Comparison of ENCODE assay signal across 9 mouse cellular contexts in genomic region chr14:54860511-54860910, GRCm38 (mm10). TPM values are rescaled to one million over a fixed set of nuclear protein-coding genes. Genes with fewer than 3 reads are reported as not detected.
DNase-seq lines count a peak whose midpoint lies in the region; ATAC-seq lines count a peak whose summit lies in the region.
"Had no signal": no experiment of that assay in that cellular context is flagged by ENCODE, and none has a peak within 500 bp of the region (broad histone marks: within the 10 kb centered on the region; RNA-seq: fewer than 3 reads in every experiment).

No protein-coding gene starts in this region.

- intact Hi-C loops in left cerebral cortex, postnatal 14 days (cut with DNase I): loop anchor here (2.0 kb wide), 1 partner anchor 146 kb away; no protein-coding TSS in a partner anchor

- H3K9me3 ChIP-seq in embryonic facial prominence, embryonic 14.5 days (ENCODE audit: control insufficient read depth, low read length): no peaks in the 10 kb centered on the region

- 45% methylated on average over 2 of the region's 2 CpGs for WGBS in embryonic facial prominence, embryonic 14.5 days

- peak; percentile 78 for DNase-seq in layer of hippocampus, adult 11-12 months (ENCODE audit: low spot score)
- DNase-seq in layer of hippocampus, adult 9-11 months: no peak
- DNase-seq in ES-CJ7 (ENCODE audit: low read depth, low spot score): peak; percentile 56
- DNase-seq in adrenal gland, postnatal 10 days: peak; percentile 77
- DNase-seq in embryonic facial prominence, embryonic 14.5 days (ENCODE audit: low spot score): peak; percentile 31
- peak; percentile 75 to 77 for DNase-seq in left cerebral cortex, postnatal 14 days (ENCODE audit: low spot score in 2 of 2)
- DNase-seq in right cerebral cortex, adult 2 months (ENCODE audit: low spot score in 2 of 2): peak; percentile 75 to 84

- H3K9ac ChIP-seq in embryonic facial prominence, embryonic 14.5 days (ENCODE audit: low read depth, low read length): no peak overlapping the region

- no peak overlapping the region for H3K4me3 ChIP-seq in embryonic facial prominence, embryonic 14.5 days (ENCODE audit: low read depth, low read length)

- H3K4me1 ChIP-seq in embryonic facial prominence, embryonic 14.5 days (ENCODE audit: control insufficient read depth, insufficient read depth, low read length): no peaks in the 10 kb centered on the region

- no peaks in the 10 kb centered on the region for H3K27me3 ChIP-seq in embryonic facial prominence, embryonic 14.5 days (replicated peaks; ENCODE audit: control insufficient read depth, insufficient read depth, low read length)

- no peak overlapping the region for H3K27ac ChIP-seq in embryonic facial prominence, embryonic 14.5 days (replicated peaks; ENCODE audit: low read depth, low read length)

- H3K4me2 ChIP-seq in embryonic facial prominence, embryonic 14.5 days (ENCODE audit: low read depth, low read length): no peak overlapping the region

- ATAC-seq in embryonic facial prominence, embryonic 14.5 days (ENCODE audit: low read depth): no peak
- ATAC-seq in activated CD4-positive, CD25-positive, alpha-beta regulatory T cell, adult 4 months: no peak

- peaks cover 24% of the 10 kb centered on the region for H3K36me3 ChIP-seq in embryonic facial prominence, embryonic 14.5 days (ENCODE audit: control insufficient read depth, insufficient read depth, low read length)

RNA-seq across cellular contexts. Expression of gene Homez, which starts 10.2 kb away (rescaled TPM):
- 10 to 100 TPM; 12.2 to 18.1 TPM for total RNA-seq in adrenal gland, postnatal 10 days (2021)
- 9.1 and 11.5 TPM in 2 replicates for polyA plus RNA-seq in embryonic facial prominence, embryonic 14.5 days (2014; fragmentation: Nextera tagmentation; extraction: Ambion mirVana)
- 10 to 100 TPM; 11.5 to 16.7 TPM for total RNA-seq in left cerebral cortex, postnatal 14 days (2021)
- 1 to 10 TPM; 5.1 to 8.0 TPM for polyA plus RNA-seq in activated CD4-positive, CD25-positive, alpha-beta regulatory T cell, adult 4 months (2017; shearing (Covaris generic))

RNA-seq across cellular contexts. Expression of gene Ppp1r3e, which starts 16.8 kb away (rescaled TPM):
- 10 to 100 TPM; 11.2 to 16.6 TPM for total RNA-seq in adrenal gland, postnatal 10 days (2021)
- 2.1 and 2.4 TPM in 2 replicates for polyA plus RNA-seq in embryonic facial prominence, embryonic 14.5 days (2014; fragmentation: Nextera tagmentation; extraction: Ambion mirVana)
- total RNA-seq in left cerebral cortex, postnatal 14 days (2021): 10 to 100 TPM; 18.2 to 19.1 TPM
- polyA plus RNA-seq in activated CD4-positive, CD25-positive, alpha-beta regulatory T cell, adult 4 months (2017; shearing (Covaris generic)): under 1 TPM in 1 of 2 experiments, not detected in 1; 0.93 TPM

RNA-seq across cellular contexts. Expression of gene Bcl2l2, which starts 22.7 kb away (rescaled TPM):
- total RNA-seq in adrenal gland, postnatal 10 days (2021): 10 to 100 TPM; 39.3 to 44.2 TPM
- polyA plus RNA-seq in embryonic facial prominence, embryonic 14.5 days (2014; fragmentation: Nextera tagmentation; extraction: Ambion mirVana): 4.5 and 4.8 TPM in 2 replicates
- 100 to 1,000 TPM; 104 to 105 TPM for total RNA-seq in left cerebral cortex, postnatal 14 days (2021)
- polyA plus RNA-seq in activated CD4-positive, CD25-positive, alpha-beta regulatory T cell, adult 4 months (2017; shearing (Covaris generic)): 1 to 10 TPM; 1.5 to 2.4 TPM

RNA-seq across cellular contexts. Expression of gene Gm20521, which starts 22.7 kb away (rescaled TPM):
- 1 to 10 TPM; 1.2 to 7.1 TPM for total RNA-seq in adrenal gland, postnatal 10 days (2021)
- polyA plus RNA-seq in embryonic facial prominence, embryonic 14.5 days (2014; fragmentation: Nextera tagmentation; extraction: Ambion mirVana): not detected in 2 replicates
- 1 to 10 TPM in 1 of 2 experiments, under 1 TPM in 1; 0.40 to 2.1 TPM for total RNA-seq in left cerebral cortex, postnatal 14 days (2021)
- polyA plus RNA-seq in activated CD4-positive, CD25-positive, alpha-beta regulatory T cell, adult 4 months (2017; shearing (Covaris generic)): not detected
- polyA plus RNA-seq: liver, embryonic 16.5 days had no signal

RNA-seq across cellular contexts. Expression of gene Pabpn1, which starts 31.8 kb away (rescaled TPM):
- 100 to 1,000 TPM; 159 to 198 TPM for total RNA-seq in adrenal gland, postnatal 10 days (2021)
- polyA plus RNA-seq in embryonic facial prominence, embryonic 14.5 days (2014; fragmentation: Nextera tagmentation; extraction: Ambion mirVana): 110 and 118 TPM in 2 replicates
- total RNA-seq in left cerebral cortex, postnatal 14 days (2021): 100 to 1,000 TPM; 233 to 257 TPM
- 10 to 100 TPM; 22.8 to 30.8 TPM for polyA plus RNA-seq in activated CD4-positive, CD25-positive, alpha-beta regulatory T cell, adult 4 months (2017; shearing (Covaris generic))
